ENCODE assay signal across 24 mouse cellular contexts in the genomic region with DNA sequence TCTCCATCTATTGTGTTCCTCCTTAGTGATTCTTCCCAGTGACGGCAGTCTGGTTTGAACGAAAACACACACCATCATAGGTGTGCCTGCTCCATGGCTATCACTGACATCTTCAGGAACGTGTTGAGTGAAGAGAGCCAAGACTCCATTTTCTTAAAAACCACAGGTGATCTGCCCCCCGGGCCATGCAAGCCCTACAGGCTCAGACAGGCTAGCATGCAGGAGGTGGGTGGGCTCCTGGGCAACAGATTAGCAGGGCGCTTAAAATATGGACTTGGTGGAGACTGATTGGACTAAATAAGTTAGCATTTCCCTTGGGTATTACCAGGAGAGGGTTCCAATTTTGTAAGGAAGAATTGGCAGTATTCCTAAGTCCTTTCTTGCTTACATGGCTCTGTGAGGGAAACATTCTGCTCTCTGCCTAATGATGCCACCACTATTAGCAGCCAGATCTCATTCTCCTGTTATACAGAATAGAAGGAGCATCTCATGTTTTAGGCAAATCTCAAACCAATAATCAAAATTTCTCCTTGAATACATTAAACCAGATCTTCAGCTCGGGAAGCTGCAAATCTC.
"Had no signal": no experiment of that assay in that cellular context is flagged by ENCODE, and none has a peak within 500 bp of the region (broad histone marks: within the 10 kb centered on the region; RNA-seq: fewer than 3 reads in every experiment).

No protein-coding gene starts in this region.

- H3K36me3 ChIP-seq: limb, embryonic 10.5 days; limb, embryonic 13.5 days; midbrain, embryonic 10.5 days; midbrain, embryonic 13.5 days had no signal

- ATAC-seq: liver, embryonic 12.5 days; midbrain, embryonic 13.5 days had no signal

- H3K4me1 ChIP-seq: limb, embryonic 10.5 days; limb, embryonic 13.5 days; midbrain, embryonic 10.5 days; midbrain, embryonic 13.5 days had no signal

- H3K9me3 ChIP-seq: limb, embryonic 10.5 days; limb, embryonic 13.5 days; liver, embryonic 12.5 days; liver, embryonic 15.5 days; lung, embryonic 15.5 days; midbrain, embryonic 10.5 days; midbrain, embryonic 13.5 days had no signal

- DNase-seq: kidney, postnatal 25 days; layer of hippocampus, adult 9-11 months; liver; lung, adult 18-20 months; lung, postnatal 10 days; lung, postnatal 36 days; right cerebral cortex, adult 18-20 months; right cerebral cortex, postnatal 14 days; right cerebral cortex, postnatal 4 days; thymus, adult 2 months; thymus, postnatal 14 days; thymus, postnatal 4 days had no signal

- H3K4me3 ChIP-seq: layer of hippocampus, adult 2 months; limb, embryonic 10.5 days; limb, embryonic 13.5 days; liver, embryonic 12.5 days; liver, embryonic 15.5 days; lung, embryonic 15.5 days; megakaryocyte, embryonic 14.5 days; midbrain, embryonic 10.5 days; midbrain, embryonic 13.5 days; myocyte had no signal

- H3K9ac ChIP-seq: limb, embryonic 13.5 days; liver, embryonic 12.5 days; liver, embryonic 15.5 days; lung, embryonic 15.5 days; midbrain, embryonic 13.5 days had no signal

- H3K27ac ChIP-seq: kidney, postnatal 0 days; layer of hippocampus, adult 2 months; limb, embryonic 10.5 days; limb, embryonic 13.5 days; liver, embryonic 12.5 days; liver, embryonic 15.5 days; lung, embryonic 15.5 days; midbrain, embryonic 10.5 days; midbrain, embryonic 13.5 days; stomach, postnatal 0 days had no signal

- H3K4me2 ChIP-seq: limb, embryonic 13.5 days; liver, embryonic 12.5 days; liver, embryonic 15.5 days; lung, embryonic 15.5 days; midbrain, embryonic 13.5 days had no signal

- H3K27me3 ChIP-seq: limb, embryonic 13.5 days; liver, embryonic 15.5 days; lung, embryonic 15.5 days; megakaryocyte, embryonic 14.5 days; midbrain, embryonic 13.5 days had no signal
